Mouse (Mus musculus) stomach, embryonic 14.5 days (tissue): ENCODE results near the gene Hspb11. TPM values are rescaled to one million over a fixed set of nuclear protein-coding genes. Genes with fewer than 3 reads are reported as not detected.

Source experiments
- ATAC-seq: fragments of 200-750 bp; cut with Nextera tagmentation; 2 replicates; pipeline ENCODE4 v1.8.0; 2017; ENCODE audit warnings: low read depth, moderate TSS enrichment; ENCODE audit not compliant: insufficient number of reproducible peaks, insufficient read depth, low FRiP score
- H3K27ac ChIP-seq: fragments of 300-500 bp; sonication (generic); 2 replicates; pipeline ENCODE4 v1.5.1; 2014; ENCODE audit warnings: mild to moderate bottlenecking, low read length, moderate library complexity, mixed read lengths
- H3K27me3 ChIP-seq: fragments of 300-500 bp; sonication (generic); 2 replicates; pipeline ENCODE4 v1.6.1; 2014; ENCODE audit warnings: low read length, control low read depth, mixed read lengths; ENCODE audit not compliant: control insufficient read depth, insufficient read depth
- H3K36me3 ChIP-seq: fragments of 300-500 bp; sonication (generic); 2 replicates; pipeline ENCODE4 v1.6.1; 2014; ENCODE audit warnings: mild to moderate bottlenecking, control low read depth, low read length, moderate library complexity, mixed read lengths; ENCODE audit not compliant: control insufficient read depth, insufficient read depth
- H3K4me1 ChIP-seq: fragments of 300-500 bp; sonication (generic); 2 replicates; pipeline ENCODE4 v1.6.1; 2014; ENCODE audit warnings: low read length, control low read depth, mixed read lengths; ENCODE audit not compliant: control insufficient read depth, insufficient read depth
- H3K4me2 ChIP-seq: fragments of 300-500 bp; sonication (generic); replicated peaks from 2 replicates; pipeline ENCODE4 v1.6.1; 2014; ENCODE audit warnings: low read depth, low read length, control low read depth
- H3K4me3 ChIP-seq: fragments of 300-500 bp; sonication (generic); 2 replicates; pipeline ENCODE4 v1.5.1; 2014; ENCODE audit warnings: low read depth, low read length, control low read depth
- H3K9ac ChIP-seq: fragments of 300-500 bp; sonication (generic); replicated peaks from 2 replicates; pipeline ENCODE4 v1.6.1; 2014; ENCODE audit warnings: low read depth, mild to moderate bottlenecking, control low read depth, low read length, moderate library complexity, mixed read lengths
- H3K9me3 ChIP-seq: fragments of 300-500 bp; sonication (generic); 2 replicates; pipeline ENCODE4 v1.6.1; 2016; ENCODE audit warnings: low read depth, low read length, control low read depth; ENCODE audit not compliant: control insufficient read depth
- WGBS: fragments of 180-500 bp; shearing (Covaris S2); extraction: QIAGEN DNeasy Blood & Tissue Kit; methylation state at CpG from one replicate; pipeline ENCODE4 v1.1.7; 2014; 5-methylcytosine and 5-hydroxymethylcytosine counted together
- polyA plus RNA-seq: library from polyadenylated mRNA; unstranded; fragments of >200 nt; fragmentation: Nextera tagmentation; extraction: Ambion mirVana; gene quantifications from 2 replicates; pipeline ENCODE4 v1.2.1, GENCODE M21; 2014

The Hspb11 gene
- polyA plus RNA-seq, 1 experiment from 2014 or later = 40.6 TPM

DNA sequence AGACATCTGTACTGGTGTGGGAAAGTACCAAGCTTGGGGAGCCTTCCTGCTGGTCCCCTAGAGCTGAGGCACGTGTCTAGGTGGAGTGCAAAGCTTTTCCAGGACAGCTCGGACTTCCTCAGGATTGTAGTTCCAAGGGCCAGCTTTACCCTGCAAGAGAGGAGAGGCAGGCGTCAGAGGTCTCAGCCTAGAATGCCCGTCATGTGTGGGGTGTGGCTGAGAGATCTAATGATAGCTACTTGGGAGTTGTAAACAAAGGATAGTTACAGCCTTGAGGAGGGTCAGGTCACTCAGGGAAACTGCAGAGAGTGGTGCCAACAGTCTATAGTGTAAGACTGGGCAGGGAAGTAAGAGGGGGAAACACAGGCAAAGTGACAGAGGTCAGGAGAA is 38.9 kb downstream of the Hspb11 start:
- H3K9ac ChIP-seq = no peak overlapping the region
- H3K4me3 ChIP-seq = no peak overlapping the region
- WGBS = 23% methylated on average over 4 of the region's 4 CpGs
- H3K4me1 ChIP-seq = no peaks in the 10 kb centered on the region
- H3K27me3 ChIP-seq = no peaks in the 10 kb centered on the region
- no peak overlapping the region for H3K4me2 ChIP-seq
- ATAC-seq = no peak
- no peaks in the 10 kb centered on the region for H3K9me3 ChIP-seq
- H3K27ac ChIP-seq = no peak overlapping the region
- no peaks in the 10 kb centered on the region for H3K36me3 ChIP-seq

DNA sequence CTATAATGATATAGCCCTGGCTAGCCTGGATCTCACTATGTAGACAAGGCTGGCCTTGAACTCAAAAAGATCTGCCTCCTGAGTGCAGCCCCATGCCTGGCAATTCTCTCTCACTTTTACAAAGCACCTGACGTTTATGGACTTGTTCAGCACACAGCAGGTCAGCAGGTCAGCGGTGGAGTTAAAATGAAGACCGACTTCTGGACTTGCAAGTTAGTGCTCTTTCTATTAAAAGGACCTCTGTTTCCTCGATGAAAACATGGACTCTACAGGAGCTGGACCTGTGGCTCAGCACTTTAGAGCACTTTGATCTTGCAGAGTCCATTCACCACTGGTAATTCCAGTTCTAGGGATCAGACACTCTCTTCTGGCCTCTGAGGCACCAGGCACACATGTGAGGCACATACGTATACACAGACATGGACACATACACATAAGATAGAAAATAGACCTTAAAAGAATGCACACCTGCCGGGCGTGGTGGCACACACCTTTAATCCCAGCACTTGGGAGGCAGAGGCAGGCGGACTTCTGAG is 44.7 kb downstream of the Hspb11 start:
- no peaks in the 10 kb centered on the region for H3K9me3 ChIP-seq
- no peaks in the 10 kb centered on the region for H3K4me1 ChIP-seq
- H3K27me3 ChIP-seq = no peaks in the 10 kb centered on the region
- 71% methylated on average over 8 of the region's 8 CpGs for whole genome bisulfite sequencing
- ATAC-seq = no peak
- no peak overlapping the region for H3K4me3 ChIP-seq
- H3K36me3 ChIP-seq = no peaks in the 10 kb centered on the region
- no peak overlapping the region for H3K9ac ChIP-seq
- H3K27ac ChIP-seq = no peak overlapping the region
- no peak overlapping the region for H3K4me2 ChIP-seq

DNA sequence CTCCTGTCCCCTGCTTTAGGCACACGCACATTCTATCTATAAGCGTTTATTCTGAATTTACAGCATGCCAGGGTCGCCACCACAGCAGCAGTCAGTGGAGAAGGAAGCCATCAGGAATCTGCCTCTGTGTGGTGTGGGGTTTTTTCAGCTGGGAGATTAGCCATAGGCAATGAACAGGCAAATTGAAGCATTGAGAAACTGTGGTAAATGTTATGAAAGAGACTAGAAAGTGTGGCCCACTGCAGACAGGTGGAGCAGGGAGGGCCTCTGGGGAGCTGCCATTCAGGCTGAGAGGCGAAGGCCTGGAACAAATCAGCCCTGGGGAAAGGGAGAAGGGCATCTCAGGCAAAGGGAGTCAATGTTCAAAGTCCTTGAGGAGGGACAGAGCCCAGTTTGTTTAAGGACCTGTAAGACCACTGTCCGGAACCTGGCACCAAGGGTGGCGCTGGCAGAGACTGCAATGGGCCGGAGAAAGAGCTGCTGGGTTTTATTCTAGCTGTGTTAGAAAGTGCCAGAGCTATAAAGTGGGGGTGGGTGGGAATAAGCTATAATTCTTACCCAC is 46.5 kb downstream of the Hspb11 start:
- Histone ChIP-seq H3K36me3 (no peaks in the 10 kb centered on the region), H3K9me3 (no peaks in the 10 kb centered on the region), H3K27me3 (no peaks in the 10 kb centered on the region), H3K4me1 (no peaks in the 10 kb centered on the region), H3K9ac (no peak overlapping the region), H3K4me2 (no peak overlapping the region), H3K27ac (no peak overlapping the region), H3K4me3 (no peak overlapping the region)
- no peak for ATAC-seq
- WGBS = 84% methylated on average over 7 of the region's 7 CpGs

- WGBS = 71% methylated on average over 4 of the region's 4 CpGs
- H3K4me2 ChIP-seq = no peak overlapping the region
- H3K27ac ChIP-seq = no peak overlapping the region
- no peak overlapping the region for H3K9ac ChIP-seq
- no peaks in the 10 kb centered on the region for H3K9me3 ChIP-seq
- no peaks in the 10 kb centered on the region for H3K36me3 ChIP-seq
- H3K4me1 ChIP-seq = no peaks in the 10 kb centered on the region
- no peaks in the 10 kb centered on the region for H3K27me3 ChIP-seq
- ATAC-seq = no peak
- no peak overlapping the region for H3K4me3 ChIP-seq
Observed at GRCm38 (mm10) chr4:107300371-107300770, 47.0 kb downstream of the Hspb11 start.

DNA sequence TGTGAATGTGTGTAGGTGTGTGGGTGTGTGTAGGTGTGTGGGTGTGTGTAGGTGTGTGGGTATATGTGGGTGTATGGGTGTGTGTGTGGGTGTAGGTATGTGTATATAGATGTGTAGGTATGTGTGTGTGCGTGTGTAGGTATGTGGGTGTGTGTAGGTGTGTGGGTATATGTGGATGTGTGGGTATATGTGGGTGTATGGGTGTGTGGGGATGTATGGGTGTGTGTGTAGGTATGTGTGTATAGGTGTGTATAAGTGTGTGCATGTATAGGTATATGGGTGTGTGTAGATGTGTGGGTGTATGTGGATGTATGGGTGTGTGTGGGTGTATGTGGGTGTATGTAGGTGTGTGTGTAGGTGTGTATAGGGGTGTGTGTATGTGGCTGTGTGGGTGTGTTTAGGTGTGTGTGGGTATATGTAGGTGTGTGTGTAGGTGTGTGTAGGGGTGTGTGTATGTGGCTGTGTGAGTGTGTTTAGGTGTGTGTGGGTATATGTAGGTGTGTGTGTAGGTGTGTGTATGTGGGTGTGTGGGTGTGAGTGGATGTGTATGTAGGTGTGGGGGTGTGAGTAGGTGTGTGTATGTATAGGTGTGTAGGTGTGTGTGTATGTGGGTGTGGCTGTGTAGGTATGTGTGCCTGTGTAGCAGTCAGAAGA is 47.6 kb downstream of the Hspb11 start:
- Histone ChIP-seq H3K27me3 (no peaks in the 10 kb centered on the region), H3K9ac (no peak overlapping the region), H3K9me3 (no peaks in the 10 kb centered on the region), H3K4me1 (no peaks in the 10 kb centered on the region), H3K4me3 (no peak overlapping the region), H3K27ac (no peak overlapping the region), H3K36me3 (no peaks in the 10 kb centered on the region), H3K4me2 (no peak overlapping the region)
- 83% methylated on average over 1 of the region's 1 CpGs for WGBS
- no peak for ATAC-seq

GRCm38 (mm10) chr4:107302221-107302620 is 48.8 kb downstream of the Hspb11 start:
- 87% methylated on average over 9 of the region's 9 CpGs for WGBS

DNA sequence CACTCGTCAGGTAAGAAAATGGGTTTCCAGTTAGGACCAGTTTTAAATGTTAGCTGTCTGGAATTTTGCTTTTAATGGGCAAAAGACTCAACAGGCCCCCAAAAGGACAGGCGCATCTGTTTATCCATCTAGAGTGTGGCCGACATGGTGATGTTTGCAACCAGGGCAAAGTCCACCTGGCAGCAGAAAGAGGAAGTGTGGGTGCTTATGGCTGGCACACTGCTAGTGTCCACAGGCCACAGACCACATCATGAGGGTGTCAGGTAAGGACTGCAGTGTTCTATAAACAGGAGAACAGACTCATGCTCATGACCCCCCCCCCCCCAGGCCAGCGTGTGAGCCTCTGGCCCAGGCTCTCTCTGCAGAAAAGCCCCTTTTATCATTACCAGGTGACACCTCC is 49.4 kb downstream of the Hspb11 start:
- 60% methylated on average over 4 of the region's 4 CpGs for WGBS
- H3K36me3 ChIP-seq = no peaks in the 10 kb centered on the region
- H3K4me2 ChIP-seq = no peak overlapping the region
- no peaks in the 10 kb centered on the region for H3K9me3 ChIP-seq
- H3K4me3 ChIP-seq = no peak overlapping the region
- no peaks in the 10 kb centered on the region for H3K27me3 ChIP-seq
- H3K9ac ChIP-seq = no peak overlapping the region
- ATAC-seq = no peak
- H3K27ac ChIP-seq = no peak overlapping the region
- no peaks in the 10 kb centered on the region; the same call in 1 of the 2 replicates for H3K4me1 ChIP-seq

More at GRCm38 (mm10) chr4:107302221-107302620, 48.8 kb downstream of the Hspb11 start:
- no peaks in the 10 kb centered on the region; the same call in 1 of the 2 replicates for H3K4me1 ChIP-seq
- H3K9me3 ChIP-seq = no peaks in the 10 kb centered on the region
- H3K4me2 ChIP-seq = no peak overlapping the region
- no peak overlapping the region for H3K4me3 ChIP-seq
- no peaks in the 10 kb centered on the region for H3K27me3 ChIP-seq
- H3K27ac ChIP-seq = no peak overlapping the region
- H3K9ac ChIP-seq = no peak overlapping the region
- H3K36me3 ChIP-seq = no peaks in the 10 kb centered on the region
- ATAC-seq = no peak

DNA sequence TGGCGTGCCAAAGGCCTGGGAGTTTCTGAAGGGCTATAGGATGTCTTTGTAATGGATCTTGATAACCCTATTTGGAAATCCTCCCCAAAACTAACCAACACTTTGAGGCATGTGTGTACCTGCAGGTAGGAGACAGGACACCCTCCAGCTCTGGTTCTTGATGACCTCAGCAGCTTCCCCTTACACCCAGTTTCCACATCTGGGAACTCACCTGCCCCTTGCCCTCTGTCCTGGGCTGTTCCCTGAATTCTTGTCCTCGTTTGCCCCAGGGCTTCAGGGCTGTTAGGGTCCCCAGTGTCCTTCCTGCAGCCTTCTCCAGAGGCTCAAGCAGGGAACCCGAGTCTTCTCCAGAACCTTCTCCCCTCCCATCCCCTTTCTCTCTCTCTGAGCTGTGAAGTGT is 50.1 kb downstream of the Hspb11 start:
- Histone ChIP-seq H3K4me3 (no peak overlapping the region), H3K4me2 (no peak overlapping the region), H3K27ac (no peak overlapping the region), H3K9me3 (no peaks in the 10 kb centered on the region), H3K36me3 (no peaks in the 10 kb centered on the region), H3K9ac (no peak overlapping the region), H3K4me1 (no peaks in the 10 kb centered on the region; the same call in 1 of the 2 replicates), H3K27me3 (no peaks in the 10 kb centered on the region)
- WGBS = 61% methylated on average over 3 of the region's 3 CpGs
- ATAC-seq = no peak
